Mouse (Mus musculus): Measurements from ENCODE around the gene Tekt4. TPM values are rescaled to one million over a fixed set of nuclear protein-coding genes. Genes with fewer than 3 reads are reported as not detected.
A peak's percentile ranks its signal among the peaks of the same experiment; 100 is the strongest.

Gene Tekt4
- 1 to 10 TPM; 1.9 to 2.9 TPM for total RNA-seq (2021)

- intact Hi-C loops (cut with DNase I) = no loop called here
- no peak for DNase-seq (ENCODE audit: low spot score in 2 of 2)
Measured at GRCm38 (mm10) chr17:25454272-25454671, at the start of gene Tekt4. Gene Tekt4 (plus strand): TSS chr17:25454615.

- intact Hi-C loops (cut with DNase I) = no loop called here
- DNase-seq (ENCODE audit: low spot score in 2 of 2) = no peak
Measured at GRCm38 (mm10) chr17:25405224-25405895, 49.1 kb upstream of the Tekt4 start.

GRCm38 (mm10) chr17:25406011-25406441 lies 48.4 kb upstream of the Tekt4 start:
- peak; percentile 43 to 62 for DNase-seq (ENCODE audit: low spot score in 2 of 2)
- intact Hi-C loops (cut with DNase I) = no loop called here

- intact Hi-C loops (cut with DNase I) = no loop called here
- DNase-seq (ENCODE audit: low spot score in 2 of 2) = peak in 1 of 2 experiments; percentile 44
Measured at GRCm38 (mm10) chr17:25407352-25407751, 47.1 kb upstream of the Tekt4 start.

GRCm38 (mm10) chr17:25408302-25408999 lies 46.0 kb upstream of the Tekt4 start:
- no peak for DNase-seq (ENCODE audit: low spot score in 2 of 2)
- intact Hi-C loops (cut with DNase I) = no loop called here

GRCm38 (mm10) chr17:25409621-25410020 lies 44.8 kb upstream of the Tekt4 start:
- intact Hi-C loops (cut with DNase I) = loop anchor here (2.0 kb wide), 1 partner anchor 21 kb away; no protein-coding TSS in a partner anchor
- DNase-seq (ENCODE audit: low spot score in 2 of 2) = no peak

GRCm38 (mm10) chr17:25410180-25410579 lies 44.2 kb upstream of the Tekt4 start:
- intact Hi-C loops (cut with DNase I) = loop anchor here (2.0 kb wide), 1 partner anchor 21 kb away; no protein-coding TSS in a partner anchor
- no peak for DNase-seq (ENCODE audit: low spot score in 2 of 2)

GRCm38 (mm10) chr17:25410786-25411185 lies 43.6 kb upstream of the Tekt4 start:
- no peak for DNase-seq (ENCODE audit: low spot score in 2 of 2)
- intact Hi-C loops (cut with DNase I) = loop anchor here (2.0 kb wide), 1 partner anchor 20 kb away; no protein-coding TSS in a partner anchor

GRCm38 (mm10) chr17:25411251-25411650 lies 43.2 kb upstream of the Tekt4 start:
- intact Hi-C loops (cut with DNase I) = loop anchor here (2.0 kb wide), 1 partner anchor 20 kb away; no protein-coding TSS in a partner anchor
- DNase-seq (ENCODE audit: low spot score in 2 of 2) = peak; percentile 55 to 85

- DNase-seq (ENCODE audit: low spot score in 2 of 2) = no peak
- intact Hi-C loops (cut with DNase I) = no loop called here
Measured at GRCm38 (mm10) chr17:25414209-25414608, 40.2 kb upstream of the Tekt4 start.

GRCm38 (mm10) chr17:25414917-25415316 lies 39.5 kb upstream of the Tekt4 start:
- DNase-seq (ENCODE audit: low spot score in 2 of 2) = no peak
- intact Hi-C loops (cut with DNase I) = no loop called here

GRCm38 (mm10) chr17:25415421-25415913 lies 38.9 kb upstream of the Tekt4 start:
- intact Hi-C loops (cut with DNase I) = no loop called here
- DNase-seq (ENCODE audit: low spot score in 2 of 2) = no peak

GRCm38 (mm10) chr17:25416219-25416618 lies 38.2 kb upstream of the Tekt4 start:
- intact Hi-C loops (cut with DNase I) = no loop called here
- no peak for DNase-seq (ENCODE audit: low spot score in 2 of 2)

GRCm38 (mm10) chr17:25417990-25418389 lies 36.4 kb upstream of the Tekt4 start:
- intact Hi-C loops (cut with DNase I) = no loop called here
- no peak for DNase-seq (ENCODE audit: low spot score in 2 of 2)

GRCm38 (mm10) chr17:25418926-25419325 lies 35.5 kb upstream of the Tekt4 start:
- intact Hi-C loops (cut with DNase I) = no loop called here
- DNase-seq (ENCODE audit: low spot score in 2 of 2) = peak; percentile 40 to 58

- intact Hi-C loops (cut with DNase I) = no loop called here
- DNase-seq (ENCODE audit: low spot score in 2 of 2) = no peak
Measured at GRCm38 (mm10) chr17:25420998-25421397, 33.4 kb upstream of the Tekt4 start.

GRCm38 (mm10) chr17:25424526-25425080 lies 29.8 kb upstream of the Tekt4 start:
- no peak for DNase-seq (ENCODE audit: low spot score in 2 of 2)

GRCm38 (mm10) chr17:25425996-25426395 lies 28.4 kb upstream of the Tekt4 start:
- no peak for DNase-seq (ENCODE audit: low spot score in 2 of 2)
- intact Hi-C loops (cut with DNase I) = no loop called here

More at GRCm38 (mm10) chr17:25424526-25425080, 29.8 kb upstream of the Tekt4 start:
- intact Hi-C loops (cut with DNase I) = no loop called here

- intact Hi-C loops (cut with DNase I) = no loop called here
- DNase-seq (ENCODE audit: low spot score in 2 of 2) = no peak
Measured at GRCm38 (mm10) chr17:25427441-25427840, 27.0 kb upstream of the Tekt4 start.

- intact Hi-C loops (cut with DNase I) = no loop called here
- no peak for DNase-seq (ENCODE audit: low spot score in 2 of 2)
Measured at GRCm38 (mm10) chr17:25429240-25429639, 25.2 kb upstream of the Tekt4 start.
